Mouse (Mus musculus): ENCODE measurements around the gene Baz2b. TPM values are rescaled to one million over a fixed set of nuclear protein-coding genes. Genes with fewer than 3 reads are reported as not detected.

Gene Baz2b
- total and polyA plus RNA-seq, 3 experiments, result 5.7 to 11.4 TPM; not detected in 1

DNA sequence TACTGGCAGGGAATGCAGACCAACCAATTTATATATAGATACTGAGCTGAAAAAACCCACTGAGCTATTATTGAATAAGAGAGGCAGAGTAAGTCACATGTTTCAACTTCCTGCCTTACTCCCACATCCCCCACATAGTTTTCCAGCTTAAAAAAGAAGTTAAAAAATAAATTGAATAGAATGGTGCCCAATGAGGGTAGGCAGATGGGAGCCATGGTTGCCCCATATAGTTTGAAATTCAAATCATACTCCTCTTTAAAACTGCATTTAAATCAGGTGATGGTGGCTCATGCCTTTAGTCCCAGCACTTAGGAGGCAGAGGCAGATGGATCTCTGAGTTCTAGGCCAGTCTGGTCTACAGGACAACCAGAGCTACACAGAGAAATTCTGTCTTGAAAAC lies 43.9 kb upstream of the Baz2b start:
- TF ChIP-seq MYB (IDR thresholded peaks at IDR 0.05; ENCODE audit: low read depth, low read length), result no peak
- no peak for TF ChIP-seq TCF12 (IDR thresholded peaks at IDR 0.05; ENCODE audit: low read depth, low read length)
- TF ChIP-seq ETS1 (IDR thresholded peaks at IDR 0.05; ENCODE audit: low read depth, low read length), result no peak
- Histone ChIP-seq H3K79me2 (ENCODE audit: control insufficient read depth, insufficient read depth, low read length, poor library complexity) (no peaks in the 10 kb centered on the region), H3K36me3 (ENCODE audit: control insufficient read depth in 1 of 2, insufficient read depth in 2 of 2, low read length in 2 of 2) (peaks cover 0 to 6% of the 10 kb centered on the region in 2 experiments; a peak in 2 of 4 replicates), H3K4me3 (ENCODE audit: control insufficient read depth in 1 of 2, insufficient read depth in 1 of 2, low read depth in 2 of 2, low read length in 2 of 2) (no peak overlapping the region), H3K27ac (ENCODE audit: control insufficient read depth, low read depth, low read length) (no peak overlapping the region), H3K27me3 (ENCODE audit: control insufficient read depth in 1 of 2, insufficient read depth in 2 of 2, low read length in 2 of 2) (no peaks in the 10 kb centered on the region), H3K9me3 (replicated peaks; ENCODE audit: insufficient read depth, low read length) (no peaks in the 10 kb centered on the region), H3K4me1 (ENCODE audit: control insufficient read depth in 1 of 2, insufficient read depth in 2 of 2, low read length in 2 of 2) (no peaks in the 10 kb centered on the region), H3K9ac (ENCODE audit: control insufficient read depth, low read depth, low read length, poor library complexity, severe bottlenecking) (no peak overlapping the region)
- no peak for DNase-seq (ENCODE audit: low read depth, low spot score)

GRCm38 (mm10) chr2:60252782-60253181 lies 43.1 kb upstream of the Baz2b start:
- Histone ChIP-seq H3K27me3 (ENCODE audit: control insufficient read depth in 1 of 2, insufficient read depth in 2 of 2, low read length in 2 of 2) (no peaks in the 10 kb centered on the region), H3K4me3 (ENCODE audit: control insufficient read depth in 1 of 2, insufficient read depth in 1 of 2, low read depth in 2 of 2, low read length in 2 of 2) (no peak overlapping the region), H3K79me2 (ENCODE audit: control insufficient read depth, insufficient read depth, low read length, poor library complexity) (no peaks in the 10 kb centered on the region), H3K4me1 (ENCODE audit: control insufficient read depth in 1 of 2, insufficient read depth in 2 of 2, low read length in 2 of 2) (no peaks in the 10 kb centered on the region), H3K27ac (ENCODE audit: control insufficient read depth, low read depth, low read length) (no peak overlapping the region), H3K9ac (ENCODE audit: control insufficient read depth, low read depth, low read length, poor library complexity, severe bottlenecking) (no peak overlapping the region), H3K9me3 (replicated peaks; ENCODE audit: insufficient read depth, low read length) (no peaks in the 10 kb centered on the region), H3K36me3 (ENCODE audit: control insufficient read depth in 1 of 2, insufficient read depth in 2 of 2, low read length in 2 of 2) (peaks cover 0 to 9% of the 10 kb centered on the region in 2 experiments; a peak in 2 of 4 replicates)
- no peak for DNase-seq (ENCODE audit: low read depth, low spot score)
- TF ChIP-seq JUND (IDR thresholded peaks at IDR 0.05; ENCODE audit: low read depth, low read length) (no peak), CHD1 (IDR thresholded peaks at IDR 0.05; ENCODE audit: low read depth, low read length) (no peak), MXI1 (IDR thresholded peaks at IDR 0.05; ENCODE audit: low read depth, low read length) (no peak), USF1 (IDR thresholded peaks at IDR 0.05; ENCODE audit: low read depth, low read length) (no peak), RAD21 (IDR thresholded peaks at IDR 0.05; ENCODE audit: low read depth, low read length) (no peak), E2F4 (IDR thresholded peaks at IDR 0.05; ENCODE audit: borderline replicate concordance, low read depth, low read length) (no peak), NRF1 (IDR thresholded peaks at IDR 0.05; ENCODE audit: insufficient read depth, low read depth, low read length, poor library complexity, severe bottlenecking) (no peak), SMC3 (IDR thresholded peaks at IDR 0.05; ENCODE audit: low read depth, low read length) (no peak), UBTF (IDR thresholded peaks at IDR 0.05; ENCODE audit: borderline replicate concordance, insufficient read depth, low read depth, low read length) (no peak), BHLHE40 (IDR thresholded peaks at IDR 0.05; ENCODE audit: borderline replicate concordance, low read depth, low read length) (no peak), MAFK (IDR thresholded peaks at IDR 0.05; ENCODE audit: borderline replicate concordance, low read depth, low read length) (no peak)

GRCm38 (mm10) chr2:60234506-60234905 lies 24.9 kb upstream of the Baz2b start:
- H3K79me2 ChIP-seq (ENCODE audit: control insufficient read depth, insufficient read depth, low read length, poor library complexity), result peaks cover 6% of the 10 kb centered on the region
- H3K27ac ChIP-seq (ENCODE audit: control insufficient read depth, low read depth, low read length), result no peak overlapping the region
- peaks cover 17 to 44% of the 10 kb centered on the region in 2 experiments for H3K36me3 ChIP-seq (ENCODE audit: control insufficient read depth in 1 of 2, insufficient read depth in 2 of 2, low read length in 2 of 2)
- peaks cover 5 to 8% of the 10 kb centered on the region in 2 experiments for H3K4me1 ChIP-seq (ENCODE audit: control insufficient read depth in 1 of 2, insufficient read depth in 2 of 2, low read length in 2 of 2)
- H3K9me3 ChIP-seq (replicated peaks; ENCODE audit: insufficient read depth, low read length), result no peaks in the 10 kb centered on the region
- DNase-seq (ENCODE audit: low read depth, low spot score), result no peak
- no peak overlapping the region for H3K9ac ChIP-seq (ENCODE audit: control insufficient read depth, low read depth, low read length, poor library complexity, severe bottlenecking)
- H3K27me3 ChIP-seq (ENCODE audit: control insufficient read depth in 1 of 2, insufficient read depth in 2 of 2, low read length in 2 of 2), result no peaks in the 10 kb centered on the region
- H3K4me3 ChIP-seq (ENCODE audit: control insufficient read depth in 1 of 2, insufficient read depth in 1 of 2, low read depth in 2 of 2, low read length in 2 of 2), result no peak overlapping the region
- TF ChIP-seq ELF1 (IDR thresholded peaks at IDR 0.05; ENCODE audit: low read depth, low read length) (no peak), TBP (IDR thresholded peaks at IDR 0.05; ENCODE audit: low read depth, low read length) (no peak), SIN3A (IDR thresholded peaks at IDR 0.05; ENCODE audit: low read length) (no peak), MXI1 (IDR thresholded peaks at IDR 0.05; ENCODE audit: low read depth, low read length) (no peak), RCOR1 (IDR thresholded peaks at IDR 0.05; ENCODE audit: low read depth, low read length) (no peak)
